Mouse (Mus musculus) limb, embryonic 10.5 days (tissue): ENCODE measurements around the gene H3f3a. TPM values are rescaled to one million over a fixed set of nuclear protein-coding genes. Genes with fewer than 3 reads are reported as not detected.

ENCODE experiments used
- DNase-seq: peaks from one replicate; pipeline ENCODE4 v3.0.0-alpha.2; 2017; ENCODE audit warnings: low spot score
- H3K27ac ChIP-seq: fragments of 300-500 bp; sonication (generic); 2 replicates; pipeline ENCODE4 v1.5.1; 2016; ENCODE audit warnings: mild to moderate bottlenecking
- H3K27me3 ChIP-seq: fragments of 300-500 bp; sonication (generic); 2 replicates; pipeline ENCODE4 v1.6.1; 2016; ENCODE audit warnings: low read depth, mild to moderate bottlenecking; ENCODE audit not compliant: poor library complexity, severe bottlenecking
- H3K36me3 ChIP-seq: fragments of 300-500 bp; sonication (generic); 2 replicates; pipeline ENCODE4 v1.6.1; 2016; ENCODE audit warnings: mild to moderate bottlenecking, moderate library complexity
- H3K4me1 ChIP-seq: fragments of 300-500 bp; sonication (generic); 2 replicates; pipeline ENCODE4 v1.6.1; 2016
- H3K4me3 ChIP-seq: fragments of 300-500 bp; sonication (generic); 2 replicates; pipeline ENCODE4 v1.5.1; 2016; ENCODE audit warnings: mild to moderate bottlenecking, moderate library complexity
- H3K9me3 ChIP-seq: fragments of 300-500 bp; sonication (generic); replicated peaks from 2 replicates; pipeline ENCODE4 v1.6.1; 2016; ENCODE audit warnings: mild to moderate bottlenecking
- WGBS: fragments of 180-500 bp; shearing (Covaris S2); methylation state at CpG from one replicate; pipeline ENCODE4 v1.1.7; 2016; 5-methylcytosine and 5-hydroxymethylcytosine counted together
- polyA plus RNA-seq: library from polyadenylated mRNA; unstranded; fragments of >200 nt; fragmentation: Nextera tagmentation; extraction: Ambion mirVana; gene quantifications from 2 replicates; pipeline ENCODE4 v1.2.1, GENCODE M21; 2016

Gene H3f3a
- polyA plus RNA-seq, 1 experiment from 2014 or later = 2,929 TPM

- no peak for DNase-seq
Measured at GRCm38 (mm10) chr1:180774664-180775063, 39.1 kb downstream of the H3f3a start.

GRCm38 (mm10) chr1:180772291-180772690 lies 41.5 kb downstream of the H3f3a start:
- Histone ChIP-seq H3K36me3 (no peaks in the 10 kb centered on the region), H3K4me3 (no peak overlapping the region), H3K27me3 (peaks cover 4% of the 10 kb centered on the region; the same call in 1 of the 2 replicates), H3K4me1 (peaks cover 34% of the 10 kb centered on the region), H3K27ac (no peak overlapping the region), H3K9me3 (no peaks in the 10 kb centered on the region)
- no peak for DNase-seq
- WGBS = 90% methylated on average over 3 of the region's 3 CpGs

More at GRCm38 (mm10) chr1:180774664-180775063, 39.1 kb downstream of the H3f3a start:
- Histone ChIP-seq H3K4me1 (peaks cover 24% of the 10 kb centered on the region), H3K27ac (no peak overlapping the region), H3K9me3 (no peaks in the 10 kb centered on the region), H3K4me3 (no peak overlapping the region), H3K27me3 (peaks cover 3% of the 10 kb centered on the region; the same call in 1 of the 2 replicates), H3K36me3 (no peaks in the 10 kb centered on the region)
- 64% methylated on average over 3 of the region's 3 CpGs for WGBS

GRCm38 (mm10) chr1:180771722-180772121 lies 42.0 kb downstream of the H3f3a start:
- DNase-seq = no peak
- H3K27ac ChIP-seq = no peak overlapping the region; the same call in 1 of the 2 replicates
- no peak overlapping the region for H3K4me3 ChIP-seq
- 52% methylated on average over 4 of the region's 4 CpGs for WGBS
- no peaks in the 10 kb centered on the region for H3K9me3 ChIP-seq
- H3K27me3 ChIP-seq = peaks cover 4% of the 10 kb centered on the region; the same call in 1 of the 2 replicates
- peaks cover 28% of the 10 kb centered on the region for H3K4me1 ChIP-seq
- H3K36me3 ChIP-seq = no peaks in the 10 kb centered on the region

GRCm38 (mm10) chr1:180771306-180771705 lies 42.4 kb downstream of the H3f3a start:
- no peak overlapping the region; the same call in 1 of the 2 replicates for H3K27ac ChIP-seq
- no peak overlapping the region for H3K4me3 ChIP-seq
- H3K27me3 ChIP-seq = peaks cover 4% of the 10 kb centered on the region; the same call in 1 of the 2 replicates
- no peaks in the 10 kb centered on the region for H3K9me3 ChIP-seq
- H3K36me3 ChIP-seq = no peaks in the 10 kb centered on the region
- H3K4me1 ChIP-seq = peaks cover 24% of the 10 kb centered on the region
- DNase-seq = no peak
- 81% methylated on average over 5 of the region's 5 CpGs for WGBS

GRCm38 (mm10) chr1:180768334-180769168 lies 45.2 kb downstream of the H3f3a start:
- WGBS = 3% methylated on average over 37 of the region's 37 CpGs

GRCm38 (mm10) chr1:180767541-180768333 lies 46.0 kb downstream of the H3f3a start:
- H3K4me1 ChIP-seq = peaks cover 31% of the 10 kb centered on the region
- H3K36me3 ChIP-seq = no peaks in the 10 kb centered on the region
- WGBS = 20% methylated on average over 10 of the region's 10 CpGs
- H3K27ac ChIP-seq = peak overlapping the region; percentile 94
- DNase-seq = peak; percentile 65
- peak overlapping the region; percentile 61 for H3K4me3 ChIP-seq
- H3K27me3 ChIP-seq = peaks cover 11% of the 10 kb centered on the region
- no peaks in the 10 kb centered on the region for H3K9me3 ChIP-seq

More at GRCm38 (mm10) chr1:180768334-180769168, 45.2 kb downstream of the H3f3a start:
- DNase-seq = peak; percentile 86
- peak overlapping the region; percentile 94 for H3K27ac ChIP-seq
- H3K4me3 ChIP-seq = peak overlapping the region; percentile 61
- no peaks in the 10 kb centered on the region for H3K36me3 ChIP-seq
- H3K9me3 ChIP-seq = no peaks in the 10 kb centered on the region
- peaks cover 24% of the 10 kb centered on the region for H3K4me1 ChIP-seq
- H3K27me3 ChIP-seq = peaks cover 4% of the 10 kb centered on the region; the same call in 1 of the 2 replicates

- peaks cover 31% of the 10 kb centered on the region for H3K4me1 ChIP-seq
- WGBS = 67% methylated on average over 5 of the region's 5 CpGs
- H3K4me3 ChIP-seq = no peak overlapping the region
- H3K27ac ChIP-seq = no peak overlapping the region
- no peaks in the 10 kb centered on the region for H3K9me3 ChIP-seq
- DNase-seq = no peak
- H3K36me3 ChIP-seq = no peaks in the 10 kb centered on the region
- peaks cover 14% of the 10 kb centered on the region for H3K27me3 ChIP-seq
Measured at GRCm38 (mm10) chr1:180766557-180766956, 47.2 kb downstream of the H3f3a start.

- H3K9me3 ChIP-seq = no peaks in the 10 kb centered on the region
- H3K27me3 ChIP-seq = peaks cover 14% of the 10 kb centered on the region
- no peak overlapping the region for H3K27ac ChIP-seq
- WGBS = 85% methylated on average over 5 of the region's 5 CpGs
- no peaks in the 10 kb centered on the region for H3K36me3 ChIP-seq
- no peak for DNase-seq
- peaks cover 31% of the 10 kb centered on the region for H3K4me1 ChIP-seq
- H3K4me3 ChIP-seq = no peak overlapping the region
Measured at GRCm38 (mm10) chr1:180765393-180765792, 48.4 kb downstream of the H3f3a start.

- Histone ChIP-seq H3K27ac (peak overlapping the region; percentile 68), H3K4me3 (peak overlapping the region; percentile 59), H3K36me3 (no peaks in the 10 kb centered on the region), H3K27me3 (peaks cover 10% of the 10 kb centered on the region), H3K4me1 (peaks cover 24% of the 10 kb centered on the region), H3K9me3 (no peaks in the 10 kb centered on the region)
- DNase-seq = peak; percentile 87
- WGBS = 1% methylated on average over 11 of the region's 11 CpGs
Measured at GRCm38 (mm10) chr1:180763828-180764227, 49.9 kb downstream of the H3f3a start.

- peaks cover 19% of the 10 kb centered on the region for H3K4me1 ChIP-seq
- H3K9me3 ChIP-seq = no peaks in the 10 kb centered on the region
- H3K27me3 ChIP-seq = peaks cover 10% of the 10 kb centered on the region
- WGBS = 19% methylated on average over 14 of the region's 14 CpGs
- H3K36me3 ChIP-seq = no peaks in the 10 kb centered on the region
- H3K4me3 ChIP-seq = peak overlapping the region; percentile 59
- H3K27ac ChIP-seq = peak overlapping the region; percentile 68
- DNase-seq = peak; percentile 63
Measured at GRCm38 (mm10) chr1:180763307-180763706, 50.4 kb downstream of the H3f3a start.

GRCm38 (mm10) chr1:180762679-180763078 lies 51.1 kb downstream of the H3f3a start:
- DNase-seq = no peak
- peaks cover 10% of the 10 kb centered on the region for H3K27me3 ChIP-seq
- 86% methylated on average over 8 of the region's 8 CpGs for WGBS
- H3K4me3 ChIP-seq = no peak overlapping the region
- H3K36me3 ChIP-seq = no peaks in the 10 kb centered on the region
- peaks cover 13% of the 10 kb centered on the region for H3K4me1 ChIP-seq
- H3K9me3 ChIP-seq = no peaks in the 10 kb centered on the region
- 0 out of 2 replicates have a peak overlapping the region, but pooled peaks have one; percentile 68 for H3K27ac ChIP-seq

GRCm38 (mm10) chr1:180762180-180762579 lies 51.6 kb downstream of the H3f3a start:
- no peak for DNase-seq
- Histone ChIP-seq H3K4me3 (no peak overlapping the region), H3K27me3 (peaks cover 10% of the 10 kb centered on the region), H3K36me3 (no peaks in the 10 kb centered on the region), H3K27ac (no peak overlapping the region), H3K4me1 (peaks cover 9% of the 10 kb centered on the region), H3K9me3 (no peaks in the 10 kb centered on the region)
- WGBS = 83% methylated on average over 11 of the region's 11 CpGs
